Mouse (Mus musculus) heart, postnatal 0 days (tissue): ENCODE results near the gene Pde7b.

Source experiments
- CTCF ChIP-seq: IDR thresholded peaks from 2 replicates; pipeline ENCODE4 v1.5.1; 2016; ENCODE audit warnings: antibody characterized with exemption, control low read depth, low read depth
- EP300 ChIP-seq: IDR thresholded peaks from 2 replicates; pipeline ENCODE4 v1.6.1; 2016; ENCODE audit warnings: antibody characterized with exemption, low read depth

DNA sequence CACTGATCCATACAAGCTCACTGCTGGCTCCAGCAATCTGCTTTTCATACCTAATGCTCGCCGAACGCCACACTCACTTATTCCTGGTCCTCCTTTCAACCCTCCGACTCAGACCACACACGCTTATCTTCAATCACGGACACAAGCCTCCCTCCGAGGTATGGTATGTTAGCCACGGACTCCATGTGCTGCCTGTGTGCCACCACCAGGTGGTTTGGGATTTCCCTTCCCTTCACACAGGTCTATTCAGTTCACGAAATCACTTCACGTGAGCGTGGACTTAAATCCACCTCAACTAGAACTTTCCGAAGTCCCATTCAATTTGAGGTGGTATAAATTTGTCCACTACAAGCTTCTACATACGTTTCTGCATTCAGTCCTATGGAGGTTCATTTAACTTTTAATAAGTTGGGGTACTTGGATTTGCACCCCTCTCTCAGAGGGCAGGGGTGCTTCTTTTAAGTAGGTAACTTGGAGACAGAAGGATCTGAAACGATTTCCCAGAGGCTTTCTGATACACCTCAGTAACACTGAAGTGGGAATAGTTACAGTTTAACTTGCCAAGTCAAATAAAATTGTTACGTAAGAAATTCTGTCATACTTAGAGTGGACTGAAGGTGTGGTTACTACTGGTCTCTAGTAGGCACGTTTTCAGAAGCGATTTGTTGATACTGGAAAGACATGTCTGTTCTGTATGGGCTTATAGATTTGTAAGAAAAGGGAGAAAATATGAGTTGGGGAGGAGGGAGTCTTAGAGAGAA is 221.4 kb downstream of the Pde7b start:
- TF ChIP-seq CTCF (no peak), EP300 (no peak)
